Mouse (Mus musculus): ENCODE measurements around the gene Hint3.

DNA sequence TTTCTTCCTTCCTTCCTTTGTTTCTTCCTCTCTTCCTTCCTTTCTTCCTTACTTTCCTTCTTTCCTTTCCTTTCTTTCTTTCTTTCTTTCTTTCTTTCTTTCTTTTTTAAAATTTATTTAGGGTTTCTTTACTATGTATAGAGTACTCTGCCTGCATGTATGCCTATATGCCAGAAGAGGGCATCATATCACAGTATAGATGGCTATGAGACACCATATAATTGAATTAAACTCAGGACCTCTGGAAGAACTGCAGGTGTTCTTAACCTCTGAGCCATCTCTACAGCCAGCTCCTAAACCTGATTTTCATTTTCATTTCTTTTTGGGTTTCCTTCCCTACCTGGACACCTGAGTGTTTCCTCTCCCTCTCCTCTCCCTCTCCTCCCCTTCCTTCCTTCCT is 6.5 kb downstream of the Hint3 start:
- TF ChIP-seq POLR2A (IDR thresholded peaks at IDR 0.05; ENCODE audit: extremely low read depth, insufficient read depth, low read length) (no peak), CTCF (IDR thresholded peaks at IDR 0.05; ENCODE audit: low read depth, low read length) (no peak)

All from liver, adult 2 months (tissue).